Mouse (Mus musculus): ENCODE measurements around the gene Rnase11. TPM values are rescaled to one million over a fixed set of nuclear protein-coding genes. Genes with fewer than 3 reads are reported as not detected.

The Rnase11 gene
- polyA plus RNA-seq, 1 experiment from 2014 or later = not detected

- H3K4me1 ChIP-seq (replicated peaks) = peaks cover 8% of the 10 kb centered on the region; the same call in 1 of the 2 replicates
- H3K27me3 ChIP-seq = no peaks in the 10 kb centered on the region
- no peak overlapping the region for H3K4me3 ChIP-seq (replicated peaks)
- H3K27ac ChIP-seq = no peak overlapping the region
- no peak for ATAC-seq
- 82% methylated on average over 2 of the region's 2 CpGs for WGBS
- no peaks in the 10 kb centered on the region for H3K9me3 ChIP-seq
- no peaks in the 10 kb centered on the region for H3K36me3 ChIP-seq
- H3K9ac ChIP-seq (replicated peaks) = no peak overlapping the region
- H3K4me2 ChIP-seq (replicated peaks) = no peak overlapping the region
These were observed 19.7 kb upstream of the Rnase11 start for GRCm38 (mm10) chr14:51069617-51070016.

GRCm38 (mm10) chr14:51068956-51069355, 19.0 kb upstream of the Rnase11 start:
- no peak overlapping the region for H3K9ac ChIP-seq (replicated peaks)
- H3K27ac ChIP-seq = no peak overlapping the region
- H3K9me3 ChIP-seq = no peaks in the 10 kb centered on the region
- no peak overlapping the region for H3K4me3 ChIP-seq (replicated peaks)
- H3K36me3 ChIP-seq = no peaks in the 10 kb centered on the region
- H3K27me3 ChIP-seq = no peaks in the 10 kb centered on the region
- 93% methylated on average over 5 of the region's 5 CpGs for WGBS
- H3K4me1 ChIP-seq (replicated peaks) = peaks cover 12% of the 10 kb centered on the region; the same call in 1 of the 2 replicates
- no peak for ATAC-seq
- no peak overlapping the region for H3K4me2 ChIP-seq (replicated peaks)

GRCm38 (mm10) chr14:51060761-51061160, 10.8 kb upstream of the Rnase11 start:
- 86% methylated on average over 5 of the region's 5 CpGs for WGBS
- H3K4me1 ChIP-seq (replicated peaks) = 0 out of 2 replicates have a peak, but pooled peaks cover 10% of the 10 kb centered on the region
- ATAC-seq = no peak
- no peaks in the 10 kb centered on the region for H3K9me3 ChIP-seq
- no peak overlapping the region for H3K4me2 ChIP-seq (replicated peaks)
- H3K4me3 ChIP-seq (replicated peaks) = no peak overlapping the region
- no peak overlapping the region for H3K9ac ChIP-seq (replicated peaks)
- no peaks in the 10 kb centered on the region for H3K27me3 ChIP-seq
- H3K36me3 ChIP-seq = no peaks in the 10 kb centered on the region
- H3K27ac ChIP-seq = no peak overlapping the region

- Histone ChIP-seq H3K9me3 (no peaks in the 10 kb centered on the region), H3K9ac (replicated peaks) (no peak within 1 kb of the TSS), H3K4me1 (replicated peaks) (peaks cover 15% of the 10 kb centered on the region), H3K36me3 (no peaks in the 10 kb centered on the region), H3K4me2 (replicated peaks) (no peak within 1 kb of the TSS), H3K27me3 (no peaks in the 10 kb centered on the region), H3K27ac (no peak within 1 kb of the TSS), H3K4me3 (replicated peaks) (no peak within 1 kb of the TSS)
- no peak for ATAC-seq
- WGBS = 78% methylated on average over 9 of the region's 9 CpGs
These were observed 7.5 kb upstream of the Rnase11 start, which contains the start of gene Rnase12 for GRCm38 (mm10) chr14:51057401-51057831. TSS of gene Rnase12 (minus strand) at chr14:51057661.

- H3K27ac ChIP-seq = no peak overlapping the region
- no peaks in the 10 kb centered on the region for H3K36me3 ChIP-seq
- H3K27me3 ChIP-seq = no peaks in the 10 kb centered on the region
- H3K4me1 ChIP-seq (replicated peaks) = peaks cover 12% of the 10 kb centered on the region
- H3K4me3 ChIP-seq (replicated peaks) = no peak overlapping the region
- no peak overlapping the region for H3K9ac ChIP-seq (replicated peaks)
- H3K9me3 ChIP-seq = no peaks in the 10 kb centered on the region
- H3K4me2 ChIP-seq (replicated peaks) = no peak overlapping the region
- ATAC-seq = no peak
- 19% methylated on average over 13 of the region's 13 CpGs for WGBS
These were observed 4.6 kb upstream of the Rnase11 start for GRCm38 (mm10) chr14:51054243-51055237.

- Histone ChIP-seq H3K27me3 (no peaks in the 10 kb centered on the region), H3K9me3 (no peaks in the 10 kb centered on the region), H3K9ac (replicated peaks) (no peak overlapping the region), H3K4me2 (replicated peaks) (no peak overlapping the region), H3K4me1 (replicated peaks) (peaks cover 12% of the 10 kb centered on the region), H3K27ac (no peak overlapping the region), H3K36me3 (no peaks in the 10 kb centered on the region), H3K4me3 (replicated peaks) (no peak overlapping the region)
- 51% methylated on average over 5 of the region's 5 CpGs for WGBS
- no peak for ATAC-seq
These were observed 3.2 kb upstream of the Rnase11 start for GRCm38 (mm10) chr14:51053176-51053575.

GRCm38 (mm10) chr14:51051941-51052340, 2.0 kb upstream of the Rnase11 start:
- H3K9ac ChIP-seq (replicated peaks) = no peak overlapping the region
- no peaks in the 10 kb centered on the region for H3K9me3 ChIP-seq
- H3K4me3 ChIP-seq (replicated peaks) = no peak overlapping the region
- WGBS = 74% methylated on average over 5 of the region's 5 CpGs
- H3K27ac ChIP-seq = no peak overlapping the region
- H3K27me3 ChIP-seq = no peaks in the 10 kb centered on the region
- no peaks in the 10 kb centered on the region for H3K36me3 ChIP-seq
- peaks cover 12% of the 10 kb centered on the region for H3K4me1 ChIP-seq (replicated peaks)
- H3K4me2 ChIP-seq (replicated peaks) = no peak overlapping the region
- ATAC-seq = no peak

- 75% methylated on average over 5 of the region's 5 CpGs for WGBS
These were observed 2.1 kb downstream of the Rnase11 start for GRCm38 (mm10) chr14:51047846-51048245.

GRCm38 (mm10) chr14:51041769-51042168, 8.2 kb downstream of the Rnase11 start, which contains the start of gene Rnase9:
TSS of gene Rnase9 (minus strand) at chr14:51041869.
- H3K4me3 ChIP-seq (replicated peaks) = no peak within 1 kb of the TSS
- H3K9ac ChIP-seq (replicated peaks) = no peak within 1 kb of the TSS
- no peak for ATAC-seq
- no peaks in the 10 kb centered on the region for H3K36me3 ChIP-seq
- no peaks in the 10 kb centered on the region for H3K4me1 ChIP-seq (replicated peaks)
- H3K4me2 ChIP-seq (replicated peaks) = no peak within 1 kb of the TSS
- H3K9me3 ChIP-seq = no peaks in the 10 kb centered on the region
- 62% methylated on average over 6 of the region's 6 CpGs for WGBS
- H3K27ac ChIP-seq = no peak within 1 kb of the TSS
- no peaks in the 10 kb centered on the region for H3K27me3 ChIP-seq

More at GRCm38 (mm10) chr14:51047846-51048245, 2.1 kb downstream of the Rnase11 start:
- Histone ChIP-seq H3K27me3 (no peaks in the 10 kb centered on the region), H3K9me3 (no peaks in the 10 kb centered on the region), H3K9ac (replicated peaks) (no peak overlapping the region), H3K27ac (no peak overlapping the region), H3K4me1 (replicated peaks) (no peaks in the 10 kb centered on the region), H3K4me3 (replicated peaks) (no peak overlapping the region), H3K4me2 (replicated peaks) (no peak overlapping the region), H3K36me3 (no peaks in the 10 kb centered on the region)
- ATAC-seq = no peak

- no peaks in the 10 kb centered on the region for H3K4me1 ChIP-seq (replicated peaks)
- peaks cover 3% of the 10 kb centered on the region; the same call in 1 of the 2 replicates for H3K9me3 ChIP-seq
- no peak overlapping the region for H3K4me2 ChIP-seq (replicated peaks)
- no peak for ATAC-seq
- 72% methylated on average over 4 of the region's 4 CpGs for WGBS
- no peak overlapping the region for H3K4me3 ChIP-seq (replicated peaks)
- H3K27ac ChIP-seq = no peak overlapping the region
- H3K27me3 ChIP-seq = no peaks in the 10 kb centered on the region
- H3K9ac ChIP-seq (replicated peaks) = no peak overlapping the region
- no peaks in the 10 kb centered on the region for H3K36me3 ChIP-seq
These were observed 13.7 kb downstream of the Rnase11 start for GRCm38 (mm10) chr14:51036214-51036613.

- H3K9me3 ChIP-seq = peaks cover 3% of the 10 kb centered on the region; the same call in 1 of the 2 replicates
- WGBS = 36% methylated on average over 1 of the region's 1 CpGs
- no peaks in the 10 kb centered on the region for H3K36me3 ChIP-seq
- H3K4me2 ChIP-seq (replicated peaks) = no peak overlapping the region
- H3K27ac ChIP-seq = no peak overlapping the region
- H3K4me1 ChIP-seq (replicated peaks) = no peaks in the 10 kb centered on the region
- no peak overlapping the region for H3K9ac ChIP-seq (replicated peaks)
- no peak for ATAC-seq
- no peaks in the 10 kb centered on the region for H3K27me3 ChIP-seq
- no peak overlapping the region for H3K4me3 ChIP-seq (replicated peaks)
These were observed 14.8 kb downstream of the Rnase11 start for GRCm38 (mm10) chr14:51035206-51035605.

- Histone ChIP-seq H3K27ac (no peak overlapping the region), H3K4me1 (replicated peaks) (no peaks in the 10 kb centered on the region), H3K36me3 (no peaks in the 10 kb centered on the region), H3K27me3 (no peaks in the 10 kb centered on the region), H3K9me3 (peaks cover 3% of the 10 kb centered on the region; the same call in 1 of the 2 replicates), H3K9ac (replicated peaks) (no peak overlapping the region), H3K4me2 (replicated peaks) (no peak overlapping the region), H3K4me3 (replicated peaks) (no peak overlapping the region)
- 73% methylated on average over 3 of the region's 3 CpGs for whole genome bisulfite sequencing
- 0 out of 2 replicates have a peak, but pooled peaks have one; percentile 27 for ATAC-seq
These were observed 22.4 kb downstream of the Rnase11 start for GRCm38 (mm10) chr14:51027387-51028155.
